Mouse (Mus musculus): ENCODE results near the gene Slc39a3.
"Not testable (repeated sequence)": the region's sequence is repeated elsewhere in the genome, so short reads cannot be mapped to it uniquely, and the experiment has no call there.

Slc39a3 gene

DNA sequence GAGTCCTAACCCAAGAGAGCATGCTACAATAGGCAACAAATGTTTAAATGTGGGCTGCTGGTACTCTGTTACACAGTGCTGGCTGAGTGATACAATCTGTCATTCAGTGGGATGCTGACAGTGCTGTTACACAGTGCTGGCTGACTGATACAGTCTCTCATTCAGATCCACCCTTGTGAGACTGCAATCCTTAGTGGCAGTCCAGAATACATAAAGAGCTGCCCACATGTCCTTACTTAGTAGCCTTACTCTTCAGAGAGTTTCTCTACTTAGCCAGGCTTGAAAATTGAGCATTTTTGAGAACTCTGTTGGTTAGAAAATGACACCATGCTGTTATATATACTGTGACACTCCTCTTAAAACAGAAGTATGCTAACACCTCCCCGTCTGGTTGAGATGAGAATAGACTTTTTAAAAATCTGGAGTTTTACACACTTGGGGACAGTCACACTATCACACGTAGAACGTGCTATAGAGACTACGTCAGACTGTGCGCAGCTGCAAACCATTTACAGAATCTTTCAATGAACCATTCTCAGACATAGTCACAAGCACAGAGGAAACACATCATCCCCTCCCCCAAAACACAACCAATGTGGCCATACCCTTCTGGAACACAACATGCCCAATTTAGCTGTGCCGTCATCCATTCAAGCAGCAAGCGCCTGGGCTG lies 31.1 kb downstream of the Slc39a3 start:
- no peak for DNase-seq (ENCODE audit: low read depth, low spot score)

GRCm38 (mm10) chr10:81001161-81001560 lies 36.1 kb downstream of the Slc39a3 start:
- no peak for DNase-seq (ENCODE audit: low read depth, low spot score)

GRCm38 (mm10) chr10:81000197-81001062 lies 36.8 kb downstream of the Slc39a3 start:
- no peak for DNase-seq (ENCODE audit: low read depth, low spot score)

GRCm38 (mm10) chr10:80999362-81000196 lies 37.6 kb downstream of the Slc39a3 start:
- DNase-seq (ENCODE audit: low read depth, low spot score), result peak; percentile 88

GRCm38 (mm10) chr10:80998778-80999177 lies 38.4 kb downstream of the Slc39a3 start:
- DNase-seq (ENCODE audit: low read depth, low spot score), result peak; percentile 74

GRCm38 (mm10) chr10:80998021-80998420 lies 39.2 kb downstream of the Slc39a3 start:
- DNase-seq (ENCODE audit: low read depth, low spot score), result no peak

- no peak for DNase-seq (ENCODE audit: low read depth, low spot score)
Observed at GRCm38 (mm10) chr10:80997332-80997731, 39.9 kb downstream of the Slc39a3 start.

DNA sequence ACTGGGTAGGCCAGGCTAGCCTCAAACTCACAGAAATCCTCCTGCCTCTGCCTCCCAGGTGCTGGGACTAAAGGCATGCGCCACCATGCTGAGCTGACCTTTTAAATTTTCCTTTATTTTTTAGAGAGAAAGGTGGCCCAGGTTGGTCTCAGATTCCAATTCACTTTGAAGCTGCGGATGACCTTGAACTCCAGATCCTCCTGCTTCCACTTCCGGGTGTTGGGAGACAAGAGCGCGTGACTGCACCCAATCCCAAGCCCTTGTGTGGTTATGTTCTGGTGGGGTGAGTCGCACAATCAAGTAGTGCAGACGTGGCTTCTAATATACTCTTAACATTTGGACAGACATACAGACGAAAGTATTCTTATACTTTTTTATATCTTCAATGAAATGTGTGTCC lies 40.7 kb downstream of the Slc39a3 start:
- no peak for DNase-seq (ENCODE audit: low read depth, low spot score)

GRCm38 (mm10) chr10:80995091-80995632 lies 42.1 kb downstream of the Slc39a3 start:
- peak; percentile 75 for DNase-seq (ENCODE audit: low read depth, low spot score)

GRCm38 (mm10) chr10:80994621-80995020 lies 42.6 kb downstream of the Slc39a3 start:
- no peak for DNase-seq (ENCODE audit: low read depth, low spot score)

- DNase-seq (ENCODE audit: low read depth, low spot score), result no peak
Observed at GRCm38 (mm10) chr10:80993276-80993675, 44.0 kb downstream of the Slc39a3 start.

GRCm38 (mm10) chr10:80991945-80992344 lies 45.3 kb downstream of the Slc39a3 start:
- DNase-seq (ENCODE audit: low read depth, low spot score), result no peak

DNA sequence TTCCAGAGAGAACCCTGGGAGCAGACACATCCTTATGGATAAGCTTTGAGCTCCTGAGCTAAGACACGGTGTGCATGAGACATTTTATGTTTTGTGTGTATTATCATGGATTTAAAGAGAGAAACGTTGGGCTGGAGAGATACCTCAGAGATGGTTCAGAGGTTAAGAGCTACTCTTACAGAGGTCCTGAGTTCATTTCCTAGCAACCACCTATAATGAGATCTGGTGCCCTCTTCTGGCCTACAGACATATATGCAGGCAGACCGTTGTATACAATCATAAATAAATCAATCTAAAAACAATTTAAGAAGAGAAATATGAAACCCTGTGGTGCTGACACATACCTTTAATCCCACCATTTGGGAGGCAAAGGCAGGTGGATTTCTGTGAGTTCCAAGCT lies 46.2 kb downstream of the Slc39a3 start:
- peak; percentile 66 for DNase-seq (ENCODE audit: low read depth, low spot score)

- DNase-seq (ENCODE audit: low read depth, low spot score), result peak; percentile 38
Observed at GRCm38 (mm10) chr10:80990406-80990805, 46.8 kb downstream of the Slc39a3 start.

GRCm38 (mm10) chr10:80989854-80990253 lies 47.4 kb downstream of the Slc39a3 start:
- not testable (repeated sequence) for DNase-seq (ENCODE audit: low read depth, low spot score)

- peak; percentile 72 for DNase-seq (ENCODE audit: low read depth, low spot score)
Observed at GRCm38 (mm10) chr10:80989446-80989845, 47.8 kb downstream of the Slc39a3 start.

GRCm38 (mm10) chr10:80987709-80988441 lies 49.4 kb downstream of the Slc39a3 start:
- peak; percentile 83 for DNase-seq (ENCODE audit: low read depth, low spot score)

GRCm38 (mm10) chr10:80986754-80987153 lies 50.5 kb downstream of the Slc39a3 start:
- DNase-seq (ENCODE audit: low read depth, low spot score), result no peak

DNA sequence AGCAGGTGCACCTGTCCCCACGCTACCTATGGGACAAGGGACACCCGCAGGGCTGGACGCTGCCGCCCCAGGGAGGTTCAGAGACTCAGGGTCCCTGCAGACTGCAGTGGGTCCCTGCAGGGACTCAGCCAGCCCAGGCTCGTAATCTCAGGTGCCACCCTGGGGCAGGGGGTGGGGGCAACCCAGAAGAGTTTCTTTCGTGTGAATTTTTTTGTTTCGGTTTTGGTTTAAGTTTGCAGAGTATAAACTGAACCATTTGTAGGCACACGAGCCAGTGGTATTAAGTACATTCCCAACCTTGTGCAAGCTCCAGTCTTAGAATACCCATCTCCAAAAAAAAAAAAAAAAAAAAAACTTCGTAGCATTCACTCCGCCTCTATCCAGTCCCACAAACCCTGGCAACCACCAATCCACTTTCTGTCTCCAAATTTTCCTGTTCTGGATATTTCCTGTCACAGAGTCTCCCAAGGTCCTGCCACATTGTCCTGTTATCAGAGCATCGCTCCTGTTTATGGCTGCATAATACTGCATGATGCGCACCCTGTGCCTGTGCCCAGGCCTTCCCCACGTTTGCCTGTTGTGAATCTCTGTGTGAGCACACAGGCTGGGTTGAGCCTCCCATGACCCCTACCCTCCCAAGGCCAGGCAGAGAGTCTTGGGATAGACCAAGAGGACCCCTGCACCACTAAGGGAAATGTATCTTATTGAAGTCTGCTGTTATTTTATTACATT lies 51.1 kb downstream of the Slc39a3 start:
- peak; percentile 71 for DNase-seq (ENCODE audit: low read depth, low spot score)
